Mouse (Mus musculus) cortical plate, adult 2 months (tissue): Measurements from ENCODE around the gene Gm4981.
"Not testable (repeated sequence)": the region's sequence is repeated elsewhere in the genome, so short reads cannot be mapped to it uniquely, and the experiment has no call there.

Experiments
- CTCF ChIP-seq: fragments of 200-500 bp; IDR thresholded peaks from 2 replicates; pipeline ENCODE4 v1.5.1; 2011; ENCODE audit warnings: mild to moderate bottlenecking, control low read depth, low read length; ENCODE audit not compliant: insufficient read depth; ENCODE audit errors: extremely low read depth
- POLR2A ChIP-seq: fragments of 200-500 bp; IDR thresholded peaks from 2 replicates; pipeline ENCODE4 v1.6.1; 2011; ENCODE audit warnings: mild to moderate bottlenecking, low read length, control low read depth; ENCODE audit not compliant: insufficient read depth; ENCODE audit errors: extremely low read depth

- TF ChIP-seq CTCF, POLR2A: not testable (repeated sequence)
Observed at GRCm38 (mm10) chr10:58223972-58224805, 12.3 kb downstream of the Gm4981 start.
